Mouse (Mus musculus): ENCODE measurements around the gene Rhox6.

DNA sequence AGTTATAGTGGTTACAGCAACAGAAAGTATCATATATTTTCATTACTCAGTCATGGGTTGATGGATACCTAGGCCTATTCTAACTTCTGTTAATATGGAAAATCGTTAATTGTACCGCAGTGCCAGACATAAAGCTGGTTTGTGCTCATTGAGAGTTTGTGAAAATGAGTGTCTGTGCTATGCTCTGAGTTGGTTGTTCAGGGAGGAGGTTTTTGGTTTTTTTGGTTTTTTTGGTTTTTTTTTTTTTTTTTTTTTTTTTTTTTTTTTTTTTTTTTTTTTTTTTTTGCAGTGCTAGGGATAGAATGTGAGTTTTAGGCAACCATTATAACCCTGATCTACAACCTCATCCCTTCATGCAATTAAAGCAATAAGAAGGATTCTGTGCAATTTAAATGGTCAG is 44.9 kb downstream of the Rhox6 start:
- TF ChIP-seq CTCF (IDR thresholded peaks at IDR 0.05; ENCODE audit: control insufficient read depth, insufficient read depth, insufficient read length) = no peak
- TF ChIP-seq MYOD1 (IDR thresholded peaks at IDR 0.05; ENCODE audit: control insufficient read depth, insufficient read length, low read depth) = no peak
